Mouse (Mus musculus): Measurements from ENCODE around the gene Fgfr2. TPM values are rescaled to one million over a fixed set of nuclear protein-coding genes. Genes with fewer than 3 reads are reported as not detected.

Fgfr2 gene
- total and polyA plus RNA-seq, 2 experiments from 2014 or later = 12.1 to 32.6 TPM

- no peak overlapping the region for H3K4me3 ChIP-seq (ENCODE audit: low read depth, low read length)
- no peaks in the 10 kb centered on the region for H3K9me3 ChIP-seq (ENCODE audit: low read length)
- no peak overlapping the region for H3K9ac ChIP-seq (replicated peaks; ENCODE audit: low read length, poor library complexity, severe bottlenecking)
- TF ChIP-seq CTCF (IDR thresholded peaks at IDR 0.05) = no peak
- 82% methylated on average over 7 of the region's 7 CpGs for WGBS
- DNase-seq (ENCODE audit: low spot score) (no peak), ATAC-seq (ENCODE audit: low FRiP score) (no peak)
- H3K4me2 ChIP-seq (ENCODE audit: low read depth, low read length, poor library complexity, severe bottlenecking) = no peak overlapping the region
- H3K36me3 ChIP-seq (ENCODE audit: insufficient read depth, low read length) = no peaks in the 10 kb centered on the region
- no peaks in the 10 kb centered on the region for H3K4me1 ChIP-seq (ENCODE audit: insufficient read depth, low read length)
- no peaks in the 10 kb centered on the region for H3K27me3 ChIP-seq (ENCODE audit: insufficient read depth, low read length)
- H3K27ac ChIP-seq (ENCODE audit: low read depth, low read length) = no peak overlapping the region
Observed at GRCm38 (mm10) chr7:130153363-130153969, 2969.7 kb downstream of the Fgfr2 start.

- no peaks in the 10 kb centered on the region for H3K27me3 ChIP-seq (ENCODE audit: insufficient read depth, low read length)
- H3K9ac ChIP-seq (replicated peaks; ENCODE audit: low read length, poor library complexity, severe bottlenecking) = no peak overlapping the region
- no peaks in the 10 kb centered on the region for H3K36me3 ChIP-seq (ENCODE audit: insufficient read depth, low read length)
- no peak overlapping the region for H3K4me3 ChIP-seq (ENCODE audit: low read depth, low read length)
- ATAC-seq (ENCODE audit: low FRiP score) = no peak
- no peaks in the 10 kb centered on the region for H3K9me3 ChIP-seq (ENCODE audit: low read length)
- no peaks in the 10 kb centered on the region for H3K4me1 ChIP-seq (ENCODE audit: insufficient read depth, low read length)
- WGBS = 93% methylated on average over 5 of the region's 5 CpGs
- H3K4me2 ChIP-seq (ENCODE audit: low read depth, low read length, poor library complexity, severe bottlenecking) = no peak overlapping the region
- DNase-seq (ENCODE audit: low spot score) = no peak
- no peak for TF ChIP-seq CTCF (IDR thresholded peaks at IDR 0.05)
- H3K27ac ChIP-seq (ENCODE audit: low read depth, low read length) = no peak overlapping the region
Observed at GRCm38 (mm10) chr7:130148906-130149305, 2974.2 kb downstream of the Fgfr2 start.

GRCm38 (mm10) chr7:130147230-130147629 is 2975.9 kb downstream of the Fgfr2 start:
- no peaks in the 10 kb centered on the region for H3K9me3 ChIP-seq (ENCODE audit: low read length)

DNA sequence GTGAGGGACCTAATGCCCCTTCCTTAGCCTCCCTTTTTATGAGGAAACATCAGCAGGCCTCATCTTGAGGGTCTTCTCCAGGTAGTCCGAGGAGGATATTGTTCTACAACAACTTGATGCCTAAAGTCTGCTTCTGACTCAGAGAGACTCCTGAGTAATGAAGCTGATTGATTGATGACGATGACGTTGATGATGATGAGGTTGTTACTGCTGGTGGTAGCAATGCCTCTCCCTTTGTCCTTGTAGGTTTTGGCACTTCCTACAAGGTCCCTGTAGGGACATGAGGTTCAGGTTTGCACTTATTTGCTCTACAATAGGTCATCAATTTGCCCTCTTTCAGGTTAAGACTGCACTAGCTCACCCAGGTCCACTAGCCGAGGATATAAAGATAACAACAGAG is 2977.9 kb downstream of the Fgfr2 start:
- no peak for DNase-seq (ENCODE audit: low spot score)
- H3K4me2 ChIP-seq (ENCODE audit: low read depth, low read length, poor library complexity, severe bottlenecking) = no peak overlapping the region
- H3K36me3 ChIP-seq (ENCODE audit: insufficient read depth, low read length) = no peaks in the 10 kb centered on the region
- H3K4me3 ChIP-seq (ENCODE audit: low read depth, low read length) = no peak overlapping the region
- no peak for TF ChIP-seq CTCF (IDR thresholded peaks at IDR 0.05)
- H3K27me3 ChIP-seq (ENCODE audit: insufficient read depth, low read length) = 0 out of 2 replicates have a peak, but pooled peaks cover 6% of the 10 kb centered on the region
- H3K4me1 ChIP-seq (ENCODE audit: insufficient read depth, low read length) = no peaks in the 10 kb centered on the region
- H3K9ac ChIP-seq (replicated peaks; ENCODE audit: low read length, poor library complexity, severe bottlenecking) = no peak overlapping the region
- ATAC-seq (ENCODE audit: low FRiP score) = no peak
- WGBS = 90% methylated on average over 4 of the region's 4 CpGs
- no peaks in the 10 kb centered on the region for H3K9me3 ChIP-seq (ENCODE audit: low read length)
- H3K27ac ChIP-seq (ENCODE audit: low read depth, low read length) = no peak overlapping the region

More at GRCm38 (mm10) chr7:130147230-130147629, 2975.9 kb downstream of the Fgfr2 start:
- H3K4me2 ChIP-seq (ENCODE audit: low read depth, low read length, poor library complexity, severe bottlenecking) = no peak overlapping the region
- H3K27me3 ChIP-seq (ENCODE audit: insufficient read depth, low read length) = 0 out of 2 replicates have a peak, but pooled peaks cover 6% of the 10 kb centered on the region
- no peak overlapping the region for H3K27ac ChIP-seq (ENCODE audit: low read depth, low read length)
- no peak overlapping the region for H3K9ac ChIP-seq (replicated peaks; ENCODE audit: low read length, poor library complexity, severe bottlenecking)
- ATAC-seq (ENCODE audit: low FRiP score) = no peak
- WGBS = 83% methylated on average over 7 of the region's 7 CpGs
- DNase-seq (ENCODE audit: low spot score) = no peak
- H3K4me3 ChIP-seq (ENCODE audit: low read depth, low read length) = no peak overlapping the region
- no peaks in the 10 kb centered on the region for H3K4me1 ChIP-seq (ENCODE audit: insufficient read depth, low read length)
- no peak for TF ChIP-seq CTCF (IDR thresholded peaks at IDR 0.05)
- H3K36me3 ChIP-seq (ENCODE audit: insufficient read depth, low read length) = no peaks in the 10 kb centered on the region

GRCm38 (mm10) chr7:130143371-130143770 is 2979.8 kb downstream of the Fgfr2 start:
- Histone ChIP-seq H3K4me2 (ENCODE audit: low read depth, low read length, poor library complexity, severe bottlenecking) (no peak overlapping the region), H3K4me3 (ENCODE audit: low read depth, low read length) (no peak overlapping the region), H3K9ac (replicated peaks; ENCODE audit: low read length, poor library complexity, severe bottlenecking) (no peak overlapping the region), H3K27me3 (ENCODE audit: insufficient read depth, low read length) (0 out of 2 replicates have a peak, but pooled peaks cover 6% of the 10 kb centered on the region), H3K27ac (ENCODE audit: low read depth, low read length) (no peak overlapping the region), H3K36me3 (ENCODE audit: insufficient read depth, low read length) (no peaks in the 10 kb centered on the region), H3K4me1 (ENCODE audit: insufficient read depth, low read length) (no peaks in the 10 kb centered on the region), H3K9me3 (ENCODE audit: low read length) (no peaks in the 10 kb centered on the region)
- no peak for DNase-seq (ENCODE audit: low spot score)
- TF ChIP-seq CTCF (IDR thresholded peaks at IDR 0.05) = no peak
- 60% methylated on average over 7 of the region's 7 CpGs for WGBS
- ATAC-seq (ENCODE audit: low FRiP score) = no peak

DNA sequence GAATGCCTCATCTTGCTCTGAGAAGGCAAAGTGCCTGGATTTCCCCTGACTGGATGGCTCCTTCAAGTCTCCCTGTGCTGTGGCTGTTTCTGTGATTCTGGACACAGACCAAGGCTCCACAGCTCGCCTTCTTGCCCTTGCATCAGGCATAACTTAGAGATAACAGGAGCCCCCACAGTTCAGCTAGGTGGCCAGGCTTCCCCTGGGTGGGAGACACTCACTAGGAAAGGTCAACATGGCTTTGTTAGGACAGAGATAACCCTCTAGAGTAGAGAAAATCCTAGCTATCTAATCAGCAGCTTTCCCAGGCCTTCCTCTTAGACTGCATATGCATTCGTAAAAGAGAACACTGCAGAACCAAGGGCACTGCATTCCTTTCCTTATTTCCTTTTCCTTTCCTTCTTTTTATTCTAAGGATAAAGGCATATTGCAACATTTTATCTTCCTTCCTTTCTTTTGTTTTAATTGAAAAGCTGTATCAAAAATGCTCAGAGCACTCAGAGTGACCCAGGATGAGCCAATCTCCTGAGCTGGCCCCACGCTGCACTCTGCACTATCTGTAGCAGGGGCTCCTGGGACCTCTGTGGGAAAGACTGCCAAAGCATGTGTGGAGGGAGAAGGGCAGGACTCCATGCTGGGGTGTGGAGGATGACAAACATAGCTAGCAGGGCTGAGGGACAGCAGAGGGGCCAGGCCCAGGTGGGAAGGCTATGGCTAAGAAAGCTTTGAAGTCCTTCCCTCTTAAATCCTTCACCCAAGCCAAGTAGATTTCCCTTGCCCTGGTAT is 2981.9 kb downstream of the Fgfr2 start:
- H3K9me3 ChIP-seq (ENCODE audit: low read length) = no peaks in the 10 kb centered on the region
- no peak overlapping the region for H3K27ac ChIP-seq (ENCODE audit: low read depth, low read length)
- no peak overlapping the region for H3K4me3 ChIP-seq (ENCODE audit: low read depth, low read length)
- H3K27me3 ChIP-seq (ENCODE audit: insufficient read depth, low read length) = 0 out of 2 replicates have a peak, but pooled peaks cover 6% of the 10 kb centered on the region
- 82% methylated on average over 3 of the region's 3 CpGs for WGBS
- H3K4me1 ChIP-seq (ENCODE audit: insufficient read depth, low read length) = no peaks in the 10 kb centered on the region
- no peak for TF ChIP-seq CTCF (IDR thresholded peaks at IDR 0.05)
- H3K4me2 ChIP-seq (ENCODE audit: low read depth, low read length, poor library complexity, severe bottlenecking) = no peak overlapping the region
- H3K36me3 ChIP-seq (ENCODE audit: insufficient read depth, low read length) = no peaks in the 10 kb centered on the region
- no peak for DNase-seq (ENCODE audit: low spot score)
- H3K9ac ChIP-seq (replicated peaks; ENCODE audit: low read length, poor library complexity, severe bottlenecking) = no peak overlapping the region
- ATAC-seq (ENCODE audit: low FRiP score) = no peak

All from midbrain, postnatal 0 days (tissue).